1 mouse cellular context compared by ENCODE assay signal in the genomic region with DNA sequence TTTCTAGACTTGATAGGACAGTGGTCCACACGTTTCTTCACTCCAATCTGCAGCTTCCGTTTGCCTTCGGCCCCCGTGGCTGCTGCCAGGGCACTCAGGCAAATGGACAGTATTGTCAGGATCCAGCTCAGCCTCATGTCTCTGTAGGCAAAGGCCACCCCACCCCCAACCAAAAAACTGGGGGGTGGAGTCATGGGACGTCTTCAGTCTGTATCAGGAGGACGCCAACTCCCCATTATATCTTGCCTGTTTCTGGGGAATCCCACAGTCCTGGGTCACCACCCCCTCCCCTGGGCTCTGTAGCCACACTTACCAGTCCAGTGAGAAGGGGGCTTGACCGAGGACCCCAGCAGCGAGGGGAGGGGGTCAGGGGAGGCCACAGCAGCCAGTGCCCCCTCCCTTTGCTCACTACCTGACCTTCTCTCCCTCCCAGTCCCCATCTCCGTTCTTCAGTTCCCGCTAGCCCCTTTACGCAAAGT.
TF ChIP-seq lines count a peak whose summit lies in the region.

No protein-coding gene starts in this region.

TF ChIP-seq in MEL, 35 proteins besides CTCF, POLR2A, EP300 and RAD21:
- TF ChIP-seq GABPA (IDR thresholded peaks at IDR 0.05; ENCODE audit: low read depth, low read length) (no peak), POLR2AphosphoS2 (IDR thresholded peaks at IDR 0.05; ENCODE audit: low read length) (peak; percentile 65), SIN3A (IDR thresholded peaks at IDR 0.05; ENCODE audit: low read length) (peak; percentile 72)
TF ChIP-seq in MEL: peak in this region for 2.
